Mouse (Mus musculus) CH12.LX (cell line): ENCODE results near the gene Tcea3. TPM values are rescaled to one million over a fixed set of nuclear protein-coding genes. Genes with fewer than 3 reads are reported as not detected.

Experiments used
- DNase-seq: peaks from one replicate; pipeline ENCODE4 v3.0.0-alpha.2; 2013; ENCODE audit errors: extremely low read depth
- H3K27ac ChIP-seq: 2 replicates; pipeline ENCODE4 v1.5.1; 2012; ENCODE audit warnings: low read depth, mild to moderate bottlenecking, control low read depth, moderate library complexity; ENCODE audit not compliant: insufficient read depth
- H3K27me3 ChIP-seq: replicated peaks from 2 replicates; pipeline ENCODE3; 2012; ENCODE audit warnings: inconsistent platforms
- H3K36me3 ChIP-seq, 2 experiments: replicated peaks in 1 of 2; 2 replicates each; pipeline versions ENCODE3 to v1.6.1; 2012; ENCODE audit warnings: inconsistent platforms in 1 of 2, low read length in 1 of 2, mild to moderate bottlenecking in 1 of 2, mixed read lengths in 1 of 2, moderate library complexity in 1 of 2; ENCODE audit not compliant: control insufficient read depth in 1 of 2, insufficient read depth in 1 of 2
- H3K4me1 ChIP-seq, 2 experiments: 2 replicates each; pipeline ENCODE4 v1.6.1; 2012; ENCODE audit warnings: inconsistent platforms in 1 of 2, moderate library complexity in 1 of 2; ENCODE audit not compliant: insufficient read depth in 2 of 2, control insufficient read depth in 1 of 2
- H3K4me2 ChIP-seq: 2 replicates; pipeline ENCODE4 v1.6.1; 2012; ENCODE audit warnings: low read depth, mild to moderate bottlenecking, control low read depth; ENCODE audit not compliant: poor library complexity, insufficient read depth, severe bottlenecking
- H3K4me3 ChIP-seq, 3 experiments: fragments of 150-350 bp in 1 of 3; sonication (generic) in 1 of 3; replicated peaks in 1 of 3; 2 replicates each; pipeline versions ENCODE3 to v1.5.1; 2011 to 2012; ENCODE audit warnings: low read depth in 2 of 3, low read length in 2 of 3, mild to moderate bottlenecking in 2 of 3, moderate library complexity in 2 of 3, control low read depth in 1 of 3, improper control_type of control experiment in 1 of 3, inconsistent platforms in 1 of 3, mixed read lengths in 1 of 3; ENCODE audit not compliant: poor library complexity in 1 of 3
- H3K79me2 ChIP-seq: replicated peaks from 2 replicates; pipeline ENCODE4 v1.6.1; 2012; ENCODE audit warnings: mild to moderate bottlenecking, moderate library complexity; ENCODE audit not compliant: control insufficient read depth, poor library complexity, insufficient read depth, severe bottlenecking; ENCODE audit errors: extremely low read depth
- H3K9ac ChIP-seq: 2 replicates; pipeline ENCODE4 v1.6.1; 2012; ENCODE audit warnings: low read depth, mild to moderate bottlenecking, control low read depth, moderate library complexity; ENCODE audit not compliant: insufficient read depth
- H3K9me3 ChIP-seq: replicated peaks from 2 replicates; pipeline ENCODE3; 2012; ENCODE audit warnings: low read length, inconsistent platforms, mixed read lengths
- BHLHE40 ChIP-seq: IDR thresholded peaks from 2 replicates; pipeline ENCODE4 v1.6.1; 2011; ENCODE audit warnings: mild to moderate bottlenecking, low read depth, low read length, improper control_type of control experiment
- CHD1 ChIP-seq: IDR thresholded peaks from 2 replicates; pipeline ENCODE4 v1.6.1; 2012; ENCODE audit warnings: low read depth, low read length, improper control_type of control experiment, inconsistent platforms
- CHD2 ChIP-seq: IDR thresholded peaks from 2 replicates; pipeline ENCODE4 v1.6.1; 2011; ENCODE audit warnings: low read length, improper control_type of control experiment
- E2F4 ChIP-seq: IDR thresholded peaks from 2 replicates; pipeline ENCODE4 v1.6.1; 2011; ENCODE audit warnings: low read depth, low read length, improper control_type of control experiment; ENCODE audit not compliant: insufficient replicate concordance
- ELF1 ChIP-seq: IDR thresholded peaks from 2 replicates; pipeline ENCODE4 v1.6.1; 2014; ENCODE audit warnings: low read depth, mild to moderate bottlenecking, inconsistent platforms, low read length, improper control_type of control experiment
- HCFC1 ChIP-seq: IDR thresholded peaks from 2 replicates; pipeline ENCODE4 v1.6.1; 2012; ENCODE audit warnings: low read depth, mild to moderate bottlenecking, inconsistent platforms, low read length, improper control_type of control experiment
- KAT2A ChIP-seq: IDR thresholded peaks from 2 replicates; pipeline ENCODE4 v1.6.1; 2012; ENCODE audit warnings: low read length, improper control_type of control experiment, inconsistent platforms; ENCODE audit not compliant: insufficient replicate concordance
- MAZ ChIP-seq: IDR thresholded peaks from 2 replicates; pipeline ENCODE4 v1.6.1; 2012; ENCODE audit warnings: low read depth, mild to moderate bottlenecking, inconsistent platforms, low read length, improper control_type of control experiment, moderate library complexity
- NELFE ChIP-seq: IDR thresholded peaks from 2 replicates; pipeline ENCODE4 v1.6.1; 2011; ENCODE audit warnings: low read depth, low read length, improper control_type of control experiment
- PAX5 ChIP-seq: IDR thresholded peaks from 2 replicates; pipeline ENCODE4 v1.6.1; 2012; ENCODE audit warnings: low read length, inconsistent platforms, mixed read lengths
- POLR2A ChIP-seq: IDR thresholded peaks from 2 replicates; pipeline ENCODE4 v1.6.1; 2011; ENCODE audit warnings: low read depth, mild to moderate bottlenecking, improper control_type of control experiment, low read length
- POLR2AphosphoS2 ChIP-seq: IDR thresholded peaks from 2 replicates; pipeline ENCODE4 v1.6.1; 2011; ENCODE audit warnings: low read depth, low read length, improper control_type of control experiment
- SMC3 ChIP-seq: IDR thresholded peaks from 2 replicates; pipeline ENCODE4 v1.6.1; 2011; ENCODE audit warnings: low read depth, low read length, improper control_type of control experiment
- TCF12 ChIP-seq: IDR thresholded peaks from 2 replicates; pipeline ENCODE4 v1.6.1; 2014; ENCODE audit warnings: low read depth, mild to moderate bottlenecking, inconsistent platforms, low read length, improper control_type of control experiment
- ZMIZ1 ChIP-seq: IDR thresholded peaks from 2 replicates; pipeline ENCODE4 v1.6.1; 2012; ENCODE audit warnings: low read depth, mild to moderate bottlenecking, inconsistent platforms, low read length, improper control_type of control experiment
- ZNF384 ChIP-seq: IDR thresholded peaks from 2 replicates; pipeline ENCODE4 v1.6.1; 2012; ENCODE audit warnings: low read depth, low read length, improper control_type of control experiment, inconsistent platforms
- dilution Hi-C: fragments of 300-500 bp; cut with MboI; formaldehyde crosslinking; loops from 2 replicates; pipeline ENCODE4 v1.14.3; 2020; ENCODE audit warnings: low sequenced_read_pairs; ENCODE audit not compliant: extremely low pct_unique_long_range_greater_than_20kb, extremely low pct_ligation_motif_present
- in situ Hi-C: fragments of 300-500 bp; cut with MboI; formaldehyde crosslinking; loops from 3 replicates; pipeline ENCODE4 v1.14.3; 2019; ENCODE audit warnings: low sequenced_read_pairs, low pct_ligation_motif_present, low pct_unique_long_range_greater_than_20kb, mixed read lengths
- polyA plus RNA-seq: library from polyadenylated mRNA; unstranded; fragments of >175 nt; gene quantifications from 2 replicates; pipeline ENCODE4 v1.2.1, GENCODE M21; 2012; ENCODE audit warnings: low read depth; ENCODE audit not compliant: insufficient read length
- total RNA-seq, 2 experiments: library from RNA; depleted of rRNA; stranded (reverse); fragments of 300-350 nt in 1 of 2; fragments of >200 nt in 1 of 2; gene quantifications; 2 replicates each; pipeline ENCODE4 v1.2.3; 2012 to 2014

Tcea3 gene
- total and polyA plus RNA-seq, 3 experiments, result not detected

DNA sequence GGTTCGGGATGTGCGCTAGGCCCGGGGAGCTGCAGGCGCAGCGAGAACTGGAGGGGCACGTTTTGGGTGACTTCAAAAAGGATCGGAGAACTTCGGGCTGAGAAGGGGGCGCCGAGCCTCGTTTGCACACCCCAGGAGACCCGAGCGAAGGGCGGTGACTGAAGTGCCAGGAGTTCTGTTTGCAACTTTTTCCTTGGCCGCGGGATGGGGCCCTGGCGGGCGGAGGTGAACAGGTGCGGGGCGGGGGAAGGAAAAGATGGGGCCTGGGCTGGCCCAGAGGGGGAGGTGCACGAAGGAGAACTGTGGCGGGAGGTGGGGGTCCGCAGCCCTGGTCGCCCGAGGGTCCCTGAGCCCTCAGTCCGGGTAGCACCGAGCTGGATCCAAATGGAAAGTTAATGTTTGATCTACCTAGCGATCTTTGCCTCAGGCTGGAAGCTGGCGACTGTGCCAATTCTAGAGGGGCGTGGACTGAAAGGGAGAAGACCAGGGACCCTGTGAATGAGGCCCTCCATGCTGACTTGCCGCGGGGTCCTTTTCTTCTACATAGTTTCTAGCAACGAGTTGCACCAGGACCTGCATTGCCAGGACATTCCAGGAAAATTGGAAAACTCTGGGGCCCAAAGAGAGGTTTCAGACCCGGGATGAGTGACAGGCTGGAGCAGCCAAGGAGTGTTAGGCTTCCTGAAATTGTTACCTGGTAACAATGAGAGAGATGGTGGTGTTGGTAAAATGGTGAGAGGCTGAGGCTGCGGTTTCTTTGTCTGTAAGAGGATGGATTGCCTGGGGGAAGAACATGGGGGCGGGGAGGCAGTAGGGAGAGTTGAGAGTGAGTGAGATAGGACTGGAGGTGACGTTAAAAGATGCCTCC, 1.2 kb downstream of the Tcea3 start:
- Histone ChIP-seq H3K27ac (no peak overlapping the region), H3K36me3 (no peaks in the 10 kb centered on the region), H3K4me3 (no peak overlapping the region), H3K4me2 (no peak overlapping the region), H3K9me3 (peaks cover 16% of the 10 kb centered on the region), H3K4me1 (peaks cover 0 to 17% of the 10 kb centered on the region in 2 experiments; a peak in 3 of 4 replicates), H3K79me2 (no peaks in the 10 kb centered on the region), H3K27me3 (peaks cover 77% of the 10 kb centered on the region), H3K9ac (no peak overlapping the region)
- in situ Hi-C loops (loop anchor here (25.0 kb wide), 1 partner anchor 364 kb away; the partner anchor contains the start of genes Kdm1a, Lactbl1 and Tex46), dilution Hi-C loops (no loop called here)
- DNase-seq, result no peak
- TF ChIP-seq ZMIZ1, result no peak
- TF ChIP-seq BHLHE40, result no peak
- no peak for TF ChIP-seq ZNF384
- no peak for TF ChIP-seq CHD2
- no peak for TF ChIP-seq PAX5
- TF ChIP-seq CHD1, result no peak
- no peak for TF ChIP-seq POLR2AphosphoS2
- no peak for TF ChIP-seq SMC3
- TF ChIP-seq HCFC1, result no peak
- TF ChIP-seq POLR2A, result no peak
- TF ChIP-seq KAT2A, result no peak
- no peak for TF ChIP-seq TCF12
- no peak for TF ChIP-seq E2F4

DNA sequence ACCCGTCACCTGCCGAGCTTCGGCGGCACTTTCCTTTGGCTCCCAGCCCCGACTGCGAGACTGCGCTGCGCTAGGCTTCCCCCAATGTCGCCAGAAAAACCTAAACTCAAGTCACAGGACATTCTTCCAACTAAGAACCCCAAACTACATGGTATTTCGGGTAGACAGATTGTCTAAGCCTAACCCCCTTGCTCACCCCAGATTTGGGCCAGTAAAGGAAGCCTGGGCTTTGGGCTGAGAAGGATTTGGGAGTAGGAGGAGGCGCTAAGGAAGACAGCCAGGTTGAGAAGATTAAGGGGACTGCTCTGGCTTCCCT, 1.8 kb downstream of the Tcea3 start:
- TF ChIP-seq HCFC1 (no peak), PAX5 (no peak), MAZ (no peak), ELF1 (no peak), NELFE (no peak), ZNF384 (no peak)
- no peaks in the 10 kb centered on the region for H3K79me2 ChIP-seq
- no peaks in the 10 kb centered on the region for H3K36me3 ChIP-seq
- no peak overlapping the region for H3K4me3 ChIP-seq
- dilution Hi-C loops (no loop called here), in situ Hi-C loops (loop anchor here (25.0 kb wide), 1 partner anchor 363 kb away; the partner anchor contains the start of genes Kdm1a, Lactbl1 and Tex46)
- peaks cover 0 to 17% of the 10 kb centered on the region in 2 experiments; a peak in 3 of 4 replicates for H3K4me1 ChIP-seq
- DNase-seq, result no peak
- H3K9ac ChIP-seq, result no peak overlapping the region
- H3K9me3 ChIP-seq, result peaks cover 16% of the 10 kb centered on the region
- no peak overlapping the region for H3K4me2 ChIP-seq
- no peak overlapping the region for H3K27ac ChIP-seq
- peaks cover 75% of the 10 kb centered on the region for H3K27me3 ChIP-seq
